Mouse (Mus musculus): ENCODE measurements at regions not wholly inside any gene's neighbourhood (a gene's known extent, or its start where the extent isn't known, plus 50 kb on each side); places are given as distances from the start of the nearest gene placed in this dataset.
A peak's percentile ranks its signal among the peaks of the same experiment; 100 is the strongest.

- DNase-seq = no peak
Measured at GRCm38 (mm10) chr8:89632304-89632703, 588.3 kb upstream of the Sall1 start.

DNA sequence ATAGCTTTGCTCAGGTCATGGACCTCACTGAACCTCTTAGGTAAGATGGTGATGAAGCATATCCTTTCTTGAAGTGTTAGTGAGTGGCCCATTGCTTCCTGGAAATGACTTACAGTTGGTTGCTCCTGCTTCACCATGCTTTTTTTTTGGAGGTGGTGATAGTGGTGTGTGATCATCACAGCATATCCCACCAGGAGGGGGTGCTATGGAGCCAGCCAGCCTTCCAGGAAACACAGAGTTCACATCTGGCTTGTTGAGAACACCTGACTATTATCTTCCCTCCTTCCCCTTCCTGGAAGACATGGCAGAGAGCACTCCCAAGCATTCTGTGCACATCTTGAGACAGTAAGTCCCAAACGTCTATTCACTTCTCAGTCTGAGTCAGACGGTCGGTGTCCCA is 586.6 kb upstream of the Sall1 start:
- no peak for DNase-seq

DNA sequence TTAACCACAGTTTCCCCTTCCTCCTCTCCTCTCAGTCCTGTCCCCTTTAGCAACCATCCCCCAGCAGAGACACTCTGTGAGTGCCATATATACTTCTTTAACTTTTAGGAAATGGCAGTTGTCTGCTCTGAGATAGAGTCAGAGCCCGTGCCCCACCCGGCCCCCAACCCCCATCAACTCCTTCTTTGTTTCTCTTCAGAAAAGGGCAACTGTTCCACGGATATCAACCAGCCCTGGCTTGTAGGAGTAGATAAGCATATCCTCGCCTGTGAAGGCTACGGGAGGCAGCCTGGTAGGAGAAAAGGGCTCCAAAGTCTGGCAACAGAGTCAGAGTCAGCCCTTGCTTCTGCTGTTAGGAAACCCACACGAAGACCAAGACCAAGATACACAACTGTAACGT is 574.1 kb upstream of the Sall1 start:
- DNase-seq = no peak

GRCm38 (mm10) chr8:89615863-89616558 is 572.0 kb upstream of the Sall1 start:
- no peak for DNase-seq

GRCm38 (mm10) chr8:89609074-89609473 is 565.1 kb upstream of the Sall1 start:
- DNase-seq = no peak

GRCm38 (mm10) chr8:89605905-89606468 is 562.0 kb upstream of the Sall1 start:
- DNase-seq = no peak

GRCm38 (mm10) chr8:89604461-89604860 is 560.5 kb upstream of the Sall1 start:
- no peak for DNase-seq

- DNase-seq = no peak
Measured at GRCm38 (mm10) chr8:89596380-89596779, 552.4 kb upstream of the Sall1 start.

DNA sequence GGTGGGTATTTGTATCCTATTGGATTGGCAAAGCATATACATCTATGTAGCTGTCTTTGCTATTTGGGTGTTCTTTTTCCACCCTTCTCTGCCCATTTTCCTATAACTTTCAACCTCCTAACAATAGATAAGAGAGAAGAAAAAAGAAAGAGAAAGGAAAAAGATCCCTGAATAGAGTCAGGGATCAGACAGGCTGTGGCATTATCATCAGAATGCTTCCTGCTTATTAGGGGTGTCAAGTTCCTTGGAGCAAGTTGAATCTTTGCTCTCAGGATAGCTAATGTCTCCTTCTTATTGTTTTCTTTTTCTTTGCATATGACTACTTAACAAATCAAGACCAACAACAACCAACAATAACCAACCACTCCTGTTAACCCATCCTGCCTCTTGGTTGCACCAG is 539.1 kb upstream of the Sall1 start:
- no peak for DNase-seq

- no peak for DNase-seq
Measured at GRCm38 (mm10) chr8:89582566-89582965, 538.6 kb upstream of the Sall1 start.

DNA sequence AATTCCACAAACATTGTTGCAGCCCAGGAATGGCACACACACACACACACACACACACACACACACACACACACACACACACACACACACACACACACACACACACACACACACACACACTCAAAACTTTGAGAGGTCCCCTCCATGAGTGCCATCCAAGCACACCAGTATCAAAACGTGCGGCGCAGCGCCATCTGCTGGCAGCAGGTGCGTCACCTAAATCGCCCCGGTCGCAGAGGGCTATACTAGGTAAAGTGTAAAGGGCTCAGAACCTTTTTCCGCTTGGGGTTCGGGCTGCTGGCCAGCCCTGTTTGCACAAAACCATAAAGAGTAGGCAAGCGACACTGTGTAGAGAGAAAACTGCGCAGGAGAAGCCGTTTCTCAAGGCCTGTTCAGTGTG is 527.9 kb upstream of the Sall1 start:
- DNase-seq = peak; percentile 71

GRCm38 (mm10) chr8:89570639-89571325 is 526.8 kb upstream of the Sall1 start:
- DNase-seq = no peak

DNA sequence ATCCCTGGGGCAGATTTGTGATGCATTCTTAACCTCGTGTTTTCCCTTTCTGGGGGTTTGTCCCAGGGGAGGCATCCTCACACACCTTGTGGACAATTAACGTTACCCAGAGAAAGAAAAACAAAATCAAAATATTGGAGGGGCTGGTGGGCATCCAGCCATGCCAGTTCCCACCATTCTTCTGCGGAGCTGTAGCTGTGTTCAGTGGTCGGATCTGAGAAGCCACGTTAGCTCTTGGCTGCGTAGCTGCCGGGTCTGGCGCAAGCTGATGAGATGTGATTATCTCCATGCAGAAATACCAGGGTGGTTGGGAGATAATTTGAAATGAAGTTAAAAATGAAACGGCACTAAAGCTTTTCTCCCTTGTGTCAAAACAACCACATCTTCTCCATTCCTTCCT is 525.4 kb upstream of the Sall1 start:
- DNase-seq = no peak

GRCm38 (mm10) chr8:89568641-89569040 is 524.7 kb upstream of the Sall1 start:
- DNase-seq = no peak

DNA sequence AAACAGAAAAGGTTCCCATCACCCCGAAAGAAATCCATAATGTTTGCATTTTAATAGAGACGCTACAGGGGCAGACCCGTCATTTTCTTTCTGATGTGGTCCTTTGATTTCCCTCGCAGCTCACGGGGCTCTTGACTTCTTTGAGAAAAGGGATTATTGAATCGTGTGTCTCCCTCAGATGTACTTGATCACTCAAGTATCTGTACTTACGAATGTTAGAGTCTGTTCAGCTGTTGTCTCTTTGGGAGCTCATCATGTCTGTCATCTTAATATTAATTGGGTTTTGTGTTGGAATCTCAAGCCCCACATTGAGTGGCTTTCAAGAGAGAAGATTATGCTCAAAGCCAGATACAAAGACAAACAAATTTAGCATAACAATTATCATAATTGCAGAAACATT is 523.0 kb upstream of the Sall1 start:
- no peak for DNase-seq

DNA sequence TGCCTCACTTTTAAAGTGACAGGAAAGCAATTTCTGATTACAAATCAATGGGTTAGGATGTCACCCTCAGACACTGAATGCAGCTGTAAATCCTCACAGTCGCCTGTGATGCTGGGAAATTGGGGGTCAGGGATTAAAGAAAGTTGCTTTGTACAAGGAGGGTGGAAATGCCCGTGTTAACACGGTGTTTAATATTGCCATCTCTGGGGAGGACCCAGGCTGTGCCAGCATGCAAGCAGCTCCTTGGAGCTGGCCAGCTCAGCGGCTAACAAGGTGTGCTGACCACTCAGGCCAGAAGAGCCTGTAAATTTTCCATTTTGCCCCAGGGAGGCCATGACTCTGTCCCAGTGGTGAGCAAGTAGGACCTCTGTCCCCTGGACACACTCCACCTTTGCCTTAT is 522.5 kb upstream of the Sall1 start:
- no peak for DNase-seq

GRCm38 (mm10) chr8:89565147-89565826 is 521.3 kb upstream of the Sall1 start:
- DNase-seq = no peak

- no peak for DNase-seq
Measured at GRCm38 (mm10) chr8:89563544-89563943, 519.6 kb upstream of the Sall1 start.

GRCm38 (mm10) chr8:89562597-89562996 is 518.6 kb upstream of the Sall1 start:
- no peak for DNase-seq

DNA sequence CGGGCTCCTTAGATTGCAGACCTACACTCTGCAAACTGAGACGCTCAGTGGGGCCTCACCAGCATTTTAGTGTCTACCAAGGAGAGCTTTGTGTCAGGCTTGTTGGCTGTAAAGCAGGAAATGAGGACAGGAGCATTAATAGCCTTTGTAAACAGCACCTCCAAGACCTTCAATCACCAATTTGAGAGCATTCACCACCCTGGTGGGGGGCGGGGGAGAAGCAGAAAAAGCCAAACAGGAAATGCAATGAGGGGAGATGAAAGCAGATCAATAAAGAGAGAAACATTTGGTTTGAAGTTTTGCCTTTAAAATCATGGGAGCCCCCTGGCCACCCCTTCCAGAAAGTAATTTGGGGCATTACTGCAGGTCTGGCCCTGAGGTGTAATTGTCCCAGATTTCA is 497.3 kb upstream of the Sall1 start:
- DNase-seq = no peak

DNA sequence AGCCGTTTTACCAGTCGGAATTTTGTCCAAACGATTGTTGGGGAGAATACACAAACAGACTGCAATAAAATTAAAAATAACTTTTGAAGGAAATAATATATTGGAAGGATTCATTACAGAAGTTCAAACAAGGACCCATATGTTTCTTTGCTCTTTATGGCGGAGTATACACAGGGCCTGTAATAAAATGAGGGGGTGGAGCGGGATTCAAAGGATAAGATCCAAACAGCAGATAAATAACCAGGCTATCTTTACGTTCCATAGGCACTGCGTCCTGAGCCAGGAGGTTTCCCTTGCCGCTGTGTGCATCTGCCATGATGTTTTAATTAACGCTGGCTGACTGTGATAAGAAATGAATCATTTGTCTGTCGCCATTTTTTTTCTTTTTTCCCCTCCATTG is 490.6 kb upstream of the Sall1 start:
- no peak for DNase-seq

DNA sequence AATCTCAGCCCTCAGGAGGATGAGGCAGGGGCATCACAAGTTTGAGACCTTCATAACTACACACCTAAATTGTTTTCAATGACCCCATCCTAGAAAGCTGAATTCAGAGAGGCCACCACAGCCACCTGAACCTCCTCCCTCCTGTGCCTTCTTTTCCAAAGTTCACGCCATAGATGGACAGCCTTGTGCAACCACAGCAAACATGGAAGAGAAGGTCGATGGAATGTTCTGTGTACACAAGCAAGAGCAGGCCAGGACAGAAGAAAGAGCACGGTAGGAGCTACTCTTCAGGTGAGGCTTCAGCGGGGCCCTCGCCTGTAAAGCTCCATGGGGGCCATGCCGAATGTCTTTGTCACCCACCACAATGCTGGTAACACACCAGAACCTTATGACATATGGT is 481.1 kb upstream of the Sall1 start:
- DNase-seq = no peak

- DNase-seq = no peak
Measured at GRCm38 (mm10) chr8:89523336-89523735, 479.4 kb upstream of the Sall1 start.

- no peak for DNase-seq
Measured at GRCm38 (mm10) chr8:89516602-89517001, 472.6 kb upstream of the Sall1 start.
